Mouse (Mus musculus) limb, embryonic 13.5 days (tissue): Measurements from ENCODE around the gene Gm20388. TPM values are rescaled to one million over a fixed set of nuclear protein-coding genes. Genes with fewer than 3 reads are reported as not detected.
A peak's percentile ranks its signal among the peaks of the same experiment; 100 is the strongest.

Experiments used
- ATAC-seq: fragments of 200-750 bp; cut with Nextera tagmentation; 2 replicates; pipeline ENCODE4 v1.8.0; 2017; ENCODE audit warnings: low read depth, moderate number of reproducible peaks, moderate TSS enrichment; ENCODE audit not compliant: low FRiP score
- H3K27ac ChIP-seq: fragments of 300-500 bp; sonication (generic); 2 replicates; pipeline ENCODE4 v1.5.1; 2015; ENCODE audit warnings: inconsistent platforms, mild to moderate bottlenecking, moderate library complexity
- H3K27me3 ChIP-seq: fragments of 300-500 bp; sonication (generic); 2 replicates; pipeline ENCODE4 v1.6.1; 2015; ENCODE audit warnings: mild to moderate bottlenecking, inconsistent platforms
- H3K36me3 ChIP-seq: fragments of 300-500 bp; sonication (generic); 2 replicates; pipeline ENCODE4 v1.6.1; 2015; ENCODE audit warnings: inconsistent platforms, mild to moderate bottlenecking, moderate library complexity
- H3K4me1 ChIP-seq: fragments of 300-500 bp; sonication (generic); 2 replicates; pipeline ENCODE4 v1.6.1; 2015; ENCODE audit warnings: inconsistent platforms
- H3K4me2 ChIP-seq: fragments of 300-500 bp; sonication (generic); replicated peaks from 2 replicates; pipeline ENCODE4 v1.6.1; 2015; ENCODE audit warnings: inconsistent platforms, mild to moderate bottlenecking, moderate library complexity
- H3K4me3 ChIP-seq: fragments of 300-500 bp; sonication (generic); 2 replicates; pipeline ENCODE4 v1.5.1; 2015; ENCODE audit warnings: moderate library complexity, mild to moderate bottlenecking, inconsistent platforms
- H3K9ac ChIP-seq: fragments of 300-500 bp; sonication (generic); 2 replicates; pipeline ENCODE4 v1.6.1; 2015; ENCODE audit warnings: mild to moderate bottlenecking, inconsistent platforms
- H3K9me3 ChIP-seq: fragments of 300-500 bp; sonication (generic); 2 replicates; pipeline ENCODE4 v1.6.1; 2016; ENCODE audit warnings: inconsistent platforms
- WGBS: fragments of 180-500 bp; shearing (Covaris S2); methylation state at CpG from one replicate; pipeline ENCODE4 v1.1.7; 2015; 5-methylcytosine and 5-hydroxymethylcytosine counted together
- polyA plus RNA-seq: library from polyadenylated mRNA; unstranded; fragments of >200 nt; fragmentation: Nextera tagmentation; extraction: Ambion mirVana; gene quantifications from 2 replicates; pipeline ENCODE4 v1.2.1, GENCODE M21; 2015

Gm20388 gene
- polyA plus RNA-seq, 1 experiment from 2014 or later = 7.1 TPM

DNA sequence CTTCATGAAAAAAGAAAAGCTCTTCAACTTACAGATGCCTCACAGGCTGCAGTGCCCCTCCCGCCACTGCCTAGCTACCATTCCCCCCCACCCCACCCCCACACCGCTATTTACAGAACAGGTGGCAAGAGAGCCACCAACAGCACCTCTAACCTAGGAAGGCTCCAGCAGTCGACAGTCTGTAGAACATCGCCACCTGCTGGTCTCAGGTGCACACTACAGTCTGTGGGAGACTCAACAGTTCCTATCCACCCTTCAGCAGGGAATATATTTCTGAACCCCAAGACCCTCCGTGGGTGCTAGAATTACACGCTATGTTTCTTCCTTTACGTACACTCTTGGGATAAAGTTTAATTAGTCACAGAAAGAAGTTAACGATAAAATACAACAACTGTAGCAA is 4457.6 kb downstream of the Gm20388 start:
- H3K4me2 ChIP-seq = no peak overlapping the region
- no peaks in the 10 kb centered on the region for H3K36me3 ChIP-seq
- no peak overlapping the region for H3K27ac ChIP-seq
- no peak overlapping the region for H3K4me3 ChIP-seq
- no peaks in the 10 kb centered on the region for H3K4me1 ChIP-seq
- H3K27me3 ChIP-seq = no peaks in the 10 kb centered on the region
- no peaks in the 10 kb centered on the region for H3K9me3 ChIP-seq
- ATAC-seq = no peak
- no peak overlapping the region for H3K9ac ChIP-seq
- 14% methylated on average over 8 of the region's 8 CpGs for WGBS

DNA sequence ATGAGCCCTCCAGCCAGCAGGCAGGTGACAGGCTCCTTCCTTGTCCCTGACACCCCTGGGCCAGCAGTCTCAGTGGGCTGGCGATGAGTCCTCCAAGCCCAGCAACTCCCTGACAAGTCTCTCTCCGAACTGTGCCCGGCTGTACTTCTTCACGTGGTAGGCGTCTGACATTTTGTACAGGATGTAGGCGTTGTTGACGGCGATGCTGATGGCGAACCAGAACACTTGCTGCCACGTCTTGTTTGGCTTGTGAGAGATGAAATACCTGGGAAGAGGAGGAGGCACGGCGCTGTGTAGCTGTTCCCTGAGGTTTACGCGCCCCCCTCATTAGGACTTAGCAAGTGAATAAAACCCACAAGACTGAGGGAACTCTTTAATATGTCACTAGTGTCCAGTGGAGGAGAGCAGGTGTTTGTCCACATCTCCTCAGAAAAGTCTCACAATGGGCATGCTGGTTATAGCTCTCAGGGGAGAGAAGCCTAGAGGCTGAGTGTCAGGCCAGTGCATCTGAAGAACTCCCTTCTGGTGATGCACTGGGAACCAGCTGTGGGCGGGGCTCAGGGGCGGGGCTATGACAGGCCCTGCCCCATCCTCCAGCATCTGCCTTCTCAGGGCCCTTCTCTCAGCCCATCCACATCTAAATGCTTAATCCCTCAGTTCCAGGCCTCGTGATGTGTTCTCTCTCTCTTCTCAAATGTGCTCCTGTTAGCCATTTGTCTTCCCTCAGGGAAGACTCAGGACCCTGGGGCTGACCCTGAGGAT is 4460.0 kb downstream of the Gm20388 start:
- no peaks in the 10 kb centered on the region for H3K4me1 ChIP-seq
- no peaks in the 10 kb centered on the region for H3K36me3 ChIP-seq
- no peaks in the 10 kb centered on the region for H3K27me3 ChIP-seq
- H3K9me3 ChIP-seq = no peaks in the 10 kb centered on the region
- no peak for ATAC-seq
- no peak overlapping the region for H3K27ac ChIP-seq
- no peak overlapping the region for H3K4me3 ChIP-seq
- H3K4me2 ChIP-seq = no peak overlapping the region
- no peak overlapping the region for H3K9ac ChIP-seq
- 75% methylated on average over 17 of the region's 17 CpGs for WGBS

GRCm38 (mm10) chr8:124371410-124372123 is 4460.9 kb downstream of the Gm20388 start:
- H3K27me3 ChIP-seq = no peaks in the 10 kb centered on the region
- no peak overlapping the region for H3K27ac ChIP-seq
- no peak overlapping the region for H3K4me3 ChIP-seq
- no peak overlapping the region for H3K9ac ChIP-seq
- H3K9me3 ChIP-seq = no peaks in the 10 kb centered on the region
- 89% methylated on average over 23 of the region's 23 CpGs for WGBS
- H3K4me1 ChIP-seq = no peaks in the 10 kb centered on the region
- no peak for ATAC-seq
- no peak overlapping the region for H3K4me2 ChIP-seq
- no peaks in the 10 kb centered on the region for H3K36me3 ChIP-seq

- no peak overlapping the region for H3K27ac ChIP-seq
- WGBS = 83% methylated on average over 5 of the region's 5 CpGs
- H3K4me3 ChIP-seq = no peak overlapping the region
- H3K4me2 ChIP-seq = no peak overlapping the region
- no peaks in the 10 kb centered on the region for H3K9me3 ChIP-seq
- no peaks in the 10 kb centered on the region for H3K27me3 ChIP-seq
- H3K9ac ChIP-seq = no peak overlapping the region
- ATAC-seq = no peak
- no peaks in the 10 kb centered on the region for H3K36me3 ChIP-seq
- no peaks in the 10 kb centered on the region for H3K4me1 ChIP-seq
Measured at GRCm38 (mm10) chr8:124373753-124374152, 4463.1 kb downstream of the Gm20388 start.

- no peak for ATAC-seq
- H3K9me3 ChIP-seq = no peaks in the 10 kb centered on the region
- no peak overlapping the region for H3K27ac ChIP-seq
- H3K27me3 ChIP-seq = no peaks in the 10 kb centered on the region
- H3K4me2 ChIP-seq = no peak overlapping the region
- H3K36me3 ChIP-seq = no peaks in the 10 kb centered on the region
- WGBS = 79% methylated on average over 6 of the region's 6 CpGs
- no peak overlapping the region for H3K4me3 ChIP-seq
- no peaks in the 10 kb centered on the region for H3K4me1 ChIP-seq
- 0 out of 2 replicates have a peak overlapping the region, but pooled peaks have one; percentile 19 for H3K9ac ChIP-seq
Measured at GRCm38 (mm10) chr8:124375168-124375567, 4464.5 kb downstream of the Gm20388 start.

DNA sequence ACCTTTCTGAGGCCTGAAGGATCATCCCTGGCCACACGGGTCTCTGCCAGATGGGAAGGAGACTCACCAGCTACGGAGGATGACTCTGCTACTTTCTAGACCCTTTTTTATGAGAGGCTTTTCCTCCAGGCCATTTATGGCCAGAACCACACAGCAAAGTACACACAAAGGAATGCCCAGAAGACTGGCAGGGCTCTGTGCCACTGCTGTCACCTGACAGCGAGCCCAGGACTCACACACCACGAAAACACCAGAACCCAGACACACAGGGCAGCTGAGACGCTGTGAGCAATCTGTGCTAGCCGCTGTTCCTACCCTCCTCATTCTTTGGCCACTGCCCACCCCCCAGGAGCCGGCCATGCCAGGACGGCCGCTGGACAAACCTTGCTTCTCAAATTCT is 4465.1 kb downstream of the Gm20388 start:
- H3K4me1 ChIP-seq = no peaks in the 10 kb centered on the region
- no peaks in the 10 kb centered on the region for H3K9me3 ChIP-seq
- no peak for ATAC-seq
- no peak overlapping the region for H3K27ac ChIP-seq
- H3K4me2 ChIP-seq = no peak overlapping the region
- H3K36me3 ChIP-seq = no peaks in the 10 kb centered on the region
- H3K9ac ChIP-seq = 0 out of 2 replicates have a peak overlapping the region, but pooled peaks have one; percentile 19
- no peaks in the 10 kb centered on the region for H3K27me3 ChIP-seq
- H3K4me3 ChIP-seq = no peak overlapping the region
- WGBS = 79% methylated on average over 9 of the region's 9 CpGs

- H3K27ac ChIP-seq = no peak overlapping the region
- no peaks in the 10 kb centered on the region for H3K4me1 ChIP-seq
- no peak overlapping the region for H3K4me2 ChIP-seq
- H3K36me3 ChIP-seq = no peaks in the 10 kb centered on the region
- no peak for ATAC-seq
- H3K9ac ChIP-seq = no peak overlapping the region
- no peaks in the 10 kb centered on the region for H3K9me3 ChIP-seq
- WGBS = 93% methylated on average over 12 of the region's 12 CpGs
- no peaks in the 10 kb centered on the region for H3K27me3 ChIP-seq
- H3K4me3 ChIP-seq = no peak overlapping the region
Measured at GRCm38 (mm10) chr8:124376406-124376805, 4465.8 kb downstream of the Gm20388 start.

DNA sequence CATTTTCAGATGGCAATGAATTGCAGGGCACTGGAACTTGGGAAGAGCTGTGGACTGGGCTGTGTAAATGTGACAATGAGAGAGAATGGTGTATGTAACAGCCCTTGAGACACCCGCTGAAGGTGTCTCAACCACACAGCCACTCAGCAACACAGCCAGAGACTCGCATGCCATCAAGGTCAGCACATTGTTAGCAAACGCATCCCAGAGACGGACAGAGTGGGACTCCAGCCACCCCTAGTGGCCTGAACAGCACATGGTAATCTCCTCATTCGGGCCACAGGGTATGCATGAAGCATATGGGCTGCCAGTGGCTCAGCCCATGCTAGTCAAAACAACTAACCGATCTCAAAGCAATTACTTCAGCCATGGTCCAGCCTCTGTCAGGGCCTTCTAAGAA is 4468.6 kb downstream of the Gm20388 start:
- no peak for ATAC-seq
- Histone ChIP-seq H3K4me1 (no peaks in the 10 kb centered on the region), H3K4me3 (no peak overlapping the region), H3K27ac (no peak overlapping the region), H3K9me3 (no peaks in the 10 kb centered on the region), H3K4me2 (no peak overlapping the region), H3K27me3 (no peaks in the 10 kb centered on the region), H3K9ac (no peak overlapping the region), H3K36me3 (no peaks in the 10 kb centered on the region)
- 67% methylated on average over 6 of the region's 6 CpGs for WGBS

DNA sequence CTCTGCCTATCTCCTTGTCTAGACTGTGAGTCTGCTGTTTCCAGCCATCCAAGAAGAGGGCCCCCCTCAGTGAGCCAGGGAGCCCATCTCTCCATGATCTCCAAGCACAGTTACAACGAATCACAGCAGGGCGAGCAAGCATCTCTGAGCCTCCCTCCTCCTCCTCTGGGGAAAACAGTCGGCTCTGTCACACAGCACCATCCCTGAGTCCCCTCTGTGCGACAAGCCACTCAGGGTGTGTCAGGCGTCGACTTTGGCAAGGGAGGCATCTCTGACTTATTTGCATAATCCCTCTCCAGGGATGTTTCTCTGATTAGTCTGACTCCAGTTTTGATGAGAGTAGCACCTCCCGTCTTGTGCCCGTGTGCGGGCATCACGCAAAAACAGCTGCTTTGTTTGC is 4471.6 kb downstream of the Gm20388 start:
- 71% methylated on average over 10 of the region's 10 CpGs for WGBS
- ATAC-seq = no peak
- Histone ChIP-seq H3K27me3 (no peaks in the 10 kb centered on the region), H3K4me3 (no peak overlapping the region), H3K36me3 (no peaks in the 10 kb centered on the region), H3K27ac (no peak overlapping the region), H3K4me2 (no peak overlapping the region), H3K9ac (peak overlapping the region; percentile 35; the same call in 1 of the 2 replicates), H3K9me3 (no peaks in the 10 kb centered on the region), H3K4me1 (no peaks in the 10 kb centered on the region)

- 93% methylated on average over 19 of the region's 19 CpGs for WGBS
- ATAC-seq = no peak
- no peaks in the 10 kb centered on the region for H3K27me3 ChIP-seq
Measured at GRCm38 (mm10) chr8:124384336-124384735, 4473.7 kb downstream of the Gm20388 start.

GRCm38 (mm10) chr8:124386225-124386899 is 4475.7 kb downstream of the Gm20388 start:
- Histone ChIP-seq H3K4me1 (no peaks in the 10 kb centered on the region), H3K4me3 (no peak overlapping the region), H3K4me2 (no peak overlapping the region), H3K27ac (no peak overlapping the region), H3K27me3 (no peaks in the 10 kb centered on the region), H3K9me3 (no peaks in the 10 kb centered on the region), H3K9ac (no peak overlapping the region), H3K36me3 (no peaks in the 10 kb centered on the region)
- ATAC-seq = no peak
- 81% methylated on average over 23 of the region's 23 CpGs for WGBS

More at GRCm38 (mm10) chr8:124384336-124384735, 4473.7 kb downstream of the Gm20388 start:
- no peaks in the 10 kb centered on the region for H3K4me1 ChIP-seq
- H3K9ac ChIP-seq = no peak overlapping the region
- H3K4me2 ChIP-seq = no peak overlapping the region
- H3K9me3 ChIP-seq = no peaks in the 10 kb centered on the region
- H3K27ac ChIP-seq = no peak overlapping the region
- H3K36me3 ChIP-seq = no peaks in the 10 kb centered on the region
- no peak overlapping the region for H3K4me3 ChIP-seq

- WGBS = 86% methylated on average over 11 of the region's 11 CpGs
- Histone ChIP-seq H3K36me3 (no peaks in the 10 kb centered on the region), H3K4me2 (no peak overlapping the region), H3K9ac (no peak overlapping the region), H3K4me1 (no peaks in the 10 kb centered on the region), H3K4me3 (no peak overlapping the region), H3K27me3 (no peaks in the 10 kb centered on the region), H3K9me3 (no peaks in the 10 kb centered on the region), H3K27ac (no peak overlapping the region)
- ATAC-seq = no peak
Measured at GRCm38 (mm10) chr8:124389495-124389894, 4478.9 kb downstream of the Gm20388 start.
